Mouse (Mus musculus): ENCODE results near the gene Kcmf1.

- TF ChIP-seq CTCF (IDR thresholded peaks at IDR 0.05; ENCODE audit: low read depth) (no peak), EP300 (IDR thresholded peaks at IDR 0.05; ENCODE audit: low read depth) (no peak)
These were observed 47.6 kb downstream of the Kcmf1 start for GRCm38 (mm10) chr6:72852180-72852579.

Measured in liver, embryonic 14.5 days (tissue).